Mouse (Mus musculus): ENCODE data around the gene Pyroxd1.

DNA sequence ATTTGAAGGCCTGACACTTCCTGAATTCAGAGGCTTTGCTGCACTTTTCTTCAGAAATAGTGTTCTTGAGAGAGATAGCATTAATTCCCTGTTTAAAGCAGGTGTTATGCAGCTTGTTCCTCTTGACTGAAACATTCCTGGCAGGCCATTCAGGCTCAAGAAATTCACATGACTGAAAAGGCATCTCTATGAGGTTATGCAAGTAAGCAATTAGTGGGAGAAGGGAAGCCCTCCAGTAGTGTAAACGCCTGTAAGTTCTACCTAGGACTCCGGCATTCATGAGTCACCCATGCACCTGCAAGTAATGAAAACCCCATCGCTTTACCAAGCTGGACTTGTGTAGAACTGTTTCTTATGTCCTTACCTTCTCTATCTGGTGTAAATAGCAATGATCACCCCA is 24.1 kb downstream of the Pyroxd1 start:
- no peak for TF ChIP-seq E2F4 (IDR thresholded peaks at IDR 0.05; ENCODE audit: insufficient read depth)
- no peak for TF ChIP-seq USF1 (IDR thresholded peaks at IDR 0.05; ENCODE audit: low read depth)
- TF ChIP-seq MAX (IDR thresholded peaks at IDR 0.05; ENCODE audit: low read depth) = no peak
